Mouse (Mus musculus) lung, embryonic 16.5 days (tissue): Measurements from ENCODE around the gene Slc25a16. TPM values are rescaled to one million over a fixed set of nuclear protein-coding genes. Genes with fewer than 3 reads are reported as not detected.
"Not testable (repeated sequence)": the region's sequence is repeated elsewhere in the genome, so short reads cannot be mapped to it uniquely, and the experiment has no call there.

Experiments used
- ATAC-seq: fragments of 200-750 bp; cut with Nextera tagmentation; 2 replicates; pipeline ENCODE4 v1.8.0; 2017; ENCODE audit warnings: low read depth, mild to moderate bottlenecking, moderate library complexity
- H3K27ac ChIP-seq: fragments of 300-500 bp; sonication (generic); 2 replicates; pipeline ENCODE4 v1.5.1; 2014; ENCODE audit warnings: mild to moderate bottlenecking, control low read depth, low read length
- H3K27me3 ChIP-seq: fragments of 300-500 bp; sonication (generic); 2 replicates; pipeline ENCODE4 v1.6.1; 2014; ENCODE audit warnings: low read depth, low read length, mixed read lengths; ENCODE audit not compliant: control insufficient read depth, insufficient read depth
- H3K36me3 ChIP-seq: fragments of 300-500 bp; sonication (generic); 2 replicates; pipeline ENCODE4 v1.6.1; 2014; ENCODE audit warnings: low read length; ENCODE audit not compliant: control insufficient read depth, insufficient read depth
- H3K4me1 ChIP-seq: fragments of 300-500 bp; sonication (generic); replicated peaks from 2 replicates; pipeline ENCODE4 v1.6.1; 2014; ENCODE audit warnings: low read length, mixed read lengths; ENCODE audit not compliant: control insufficient read depth, insufficient read depth
- H3K4me2 ChIP-seq: fragments of 300-500 bp; sonication (generic); 2 replicates; pipeline ENCODE4 v1.6.1; 2014; ENCODE audit warnings: low read depth, low read length, control low read depth
- H3K4me3 ChIP-seq: fragments of 300-500 bp; sonication (generic); 2 replicates; pipeline ENCODE4 v1.5.1; 2014; ENCODE audit warnings: mild to moderate bottlenecking, low read length, control low read depth
- H3K9ac ChIP-seq: fragments of 300-500 bp; sonication (generic); 2 replicates; pipeline ENCODE4 v1.6.1; 2014; ENCODE audit warnings: low read length, control low read depth
- H3K9me3 ChIP-seq: fragments of 300-500 bp; sonication (generic); 2 replicates; pipeline ENCODE4 v1.6.1; 2016; ENCODE audit warnings: low read length; ENCODE audit not compliant: control insufficient read depth
- WGBS: fragments of 180-500 bp; shearing (Covaris S2); extraction: QIAGEN DNeasy Blood & Tissue Kit; methylation state at CpG from one replicate; pipeline ENCODE4 v1.1.7; 2014; 5-methylcytosine and 5-hydroxymethylcytosine counted together
- polyA plus RNA-seq: library from polyadenylated mRNA; unstranded; fragments of >200 nt; fragmentation: Nextera tagmentation; extraction: Ambion mirVana; gene quantifications from 2 replicates; pipeline ENCODE4 v1.2.1, GENCODE M21; 2015

The Slc25a16 gene
- polyA plus RNA-seq, 1 experiment from 2014 or later: 15.7 TPM

DNA sequence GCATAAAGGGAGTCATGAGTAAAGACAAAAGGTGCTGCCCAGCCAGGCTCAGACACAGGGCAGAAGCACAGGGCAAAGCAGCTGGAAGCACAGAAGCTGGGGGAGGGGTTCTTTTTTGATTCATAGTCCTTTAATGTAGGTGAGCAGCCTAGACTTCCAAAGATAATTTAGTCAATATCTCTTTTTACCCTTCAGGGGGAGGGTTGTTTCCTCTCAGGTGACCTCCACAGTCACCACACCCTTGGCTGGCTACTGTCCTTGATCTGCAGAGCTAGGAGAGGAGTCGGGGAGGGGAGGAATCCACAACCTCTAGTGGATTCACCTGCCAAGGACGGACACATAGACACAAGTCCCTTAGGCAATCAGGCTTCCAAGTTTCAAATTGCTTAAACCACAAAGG is 22.4 kb upstream of the Slc25a16 start:
- H3K4me1 ChIP-seq: peaks cover 2% of the 10 kb centered on the region; the same call in 1 of the 2 replicates
- H3K36me3 ChIP-seq: no peaks in the 10 kb centered on the region
- H3K27me3 ChIP-seq: no peaks in the 10 kb centered on the region
- H3K4me2 ChIP-seq: no peak overlapping the region
- H3K4me3 ChIP-seq: no peak overlapping the region
- H3K9me3 ChIP-seq: no peaks in the 10 kb centered on the region
- whole genome bisulfite sequencing: 81% methylated on average over 2 of the region's 2 CpGs
- H3K9ac ChIP-seq: no peak overlapping the region
- no peak overlapping the region for H3K27ac ChIP-seq
- no peak for ATAC-seq

DNA sequence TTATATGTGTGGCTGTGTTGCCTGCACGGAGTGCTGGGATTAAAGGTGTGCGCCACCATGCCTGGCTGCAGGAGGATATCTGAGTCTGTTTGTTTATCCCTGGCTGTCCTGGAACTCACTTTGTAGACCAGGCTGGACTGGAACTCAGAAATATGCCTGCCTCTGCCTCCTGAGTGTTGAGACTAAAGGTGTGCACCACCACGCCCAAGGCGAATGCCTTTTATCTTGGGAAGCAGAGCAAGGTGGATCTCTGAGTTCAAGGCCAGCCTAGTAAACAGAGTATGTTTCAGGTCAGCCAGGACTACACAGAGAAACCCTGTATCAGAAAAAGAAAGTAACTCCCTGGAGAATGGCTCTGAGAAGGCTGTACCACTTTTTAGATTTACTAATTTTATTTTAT is 20.3 kb upstream of the Slc25a16 start:
- H3K4me1 ChIP-seq: peaks cover 2% of the 10 kb centered on the region; the same call in 1 of the 2 replicates
- WGBS: 94% methylated on average over 4 of the region's 4 CpGs
- H3K9me3 ChIP-seq: no peaks in the 10 kb centered on the region
- ATAC-seq: no peak
- H3K9ac ChIP-seq: no peak overlapping the region
- no peak overlapping the region for H3K4me3 ChIP-seq
- no peak overlapping the region for H3K27ac ChIP-seq
- H3K36me3 ChIP-seq: no peaks in the 10 kb centered on the region
- no peaks in the 10 kb centered on the region for H3K27me3 ChIP-seq
- no peak overlapping the region for H3K4me2 ChIP-seq

DNA sequence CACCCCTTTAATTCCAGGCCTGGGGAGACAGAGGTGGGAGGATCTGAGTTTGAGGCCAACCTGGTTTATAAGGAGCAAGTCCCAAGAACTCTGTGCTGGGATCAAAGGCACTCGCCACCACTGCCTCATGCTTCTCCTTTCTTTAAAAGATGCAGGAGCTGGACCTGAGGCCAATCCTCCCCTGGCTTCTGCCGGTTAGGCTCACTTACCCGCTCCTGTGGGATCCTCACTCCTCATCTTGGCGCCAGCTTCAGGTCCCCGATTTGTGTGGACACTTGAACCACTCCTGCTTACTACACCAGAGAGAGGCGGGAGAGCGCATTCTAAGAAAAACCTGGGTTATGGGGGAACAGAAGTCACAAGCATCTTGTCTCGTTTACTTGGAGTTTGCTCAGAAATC is 18.6 kb upstream of the Slc25a16 start:
- Histone ChIP-seq H3K4me3 (no peak overlapping the region), H3K9ac (no peak overlapping the region), H3K4me1 (peaks cover 2% of the 10 kb centered on the region; the same call in 1 of the 2 replicates), H3K9me3 (no peaks in the 10 kb centered on the region), H3K27me3 (no peaks in the 10 kb centered on the region), H3K36me3 (no peaks in the 10 kb centered on the region), H3K27ac (no peak overlapping the region), H3K4me2 (no peak overlapping the region)
- 32% methylated on average over 8 of the region's 8 CpGs for WGBS
- ATAC-seq: no peak

DNA sequence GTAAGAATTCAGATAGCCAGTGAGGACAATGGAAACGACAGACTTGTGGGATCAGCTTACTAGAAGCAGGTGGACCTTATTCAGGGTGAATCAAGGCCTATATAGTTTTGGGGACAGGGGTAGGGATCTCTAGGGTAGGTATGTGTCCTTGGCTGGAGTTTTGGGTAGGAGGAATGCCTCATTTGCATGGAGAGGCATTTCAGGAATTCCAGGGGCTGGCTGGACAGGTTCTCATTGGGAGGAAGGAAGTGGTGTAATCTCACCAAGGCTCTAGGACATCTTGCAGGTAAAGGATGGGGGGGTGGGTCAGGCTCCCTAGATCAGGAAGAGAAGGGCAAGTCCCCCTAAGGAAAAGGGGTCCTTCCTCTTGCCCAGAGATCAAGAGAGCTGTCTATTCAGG is 17.6 kb upstream of the Slc25a16 start:
- Histone ChIP-seq H3K4me3 (no peak overlapping the region), H3K9me3 (no peaks in the 10 kb centered on the region), H3K4me2 (no peak overlapping the region), H3K4me1 (peaks cover 2% of the 10 kb centered on the region; the same call in 1 of the 2 replicates), H3K36me3 (no peaks in the 10 kb centered on the region), H3K27ac (no peak overlapping the region), H3K27me3 (no peaks in the 10 kb centered on the region), H3K9ac (no peak overlapping the region)
- 23% methylated on average over 1 of the region's 1 CpGs for WGBS
- ATAC-seq: no peak

DNA sequence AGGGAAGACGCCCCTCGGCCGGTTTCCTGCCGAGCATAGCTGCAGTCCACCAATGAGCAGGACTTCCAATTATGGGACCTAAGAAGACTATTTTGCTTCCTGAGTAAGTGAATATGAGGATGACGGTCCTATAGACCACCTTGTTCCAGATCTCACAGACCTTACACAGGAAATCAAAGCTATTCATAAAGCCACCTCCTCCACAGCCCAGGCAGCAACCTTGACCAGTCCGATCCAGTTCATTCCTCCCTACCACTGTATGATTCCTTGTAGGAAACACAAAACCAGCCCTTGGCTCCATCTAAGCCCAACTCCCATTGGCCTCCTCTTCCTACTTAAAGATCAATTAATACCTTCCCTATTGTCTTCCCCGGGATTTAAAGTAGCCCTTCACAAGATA is 14.1 kb upstream of the Slc25a16 start:
- Histone ChIP-seq H3K27ac (no peak overlapping the region), H3K9ac (no peak overlapping the region), H3K4me3 (no peak overlapping the region), H3K27me3 (no peaks in the 10 kb centered on the region), H3K4me2 (no peak overlapping the region), H3K4me1 (peaks cover 2% of the 10 kb centered on the region; the same call in 1 of the 2 replicates), H3K36me3 (no peaks in the 10 kb centered on the region), H3K9me3 (no peaks in the 10 kb centered on the region)
- WGBS: 85% methylated on average over 7 of the region's 7 CpGs
- no peak for ATAC-seq

DNA sequence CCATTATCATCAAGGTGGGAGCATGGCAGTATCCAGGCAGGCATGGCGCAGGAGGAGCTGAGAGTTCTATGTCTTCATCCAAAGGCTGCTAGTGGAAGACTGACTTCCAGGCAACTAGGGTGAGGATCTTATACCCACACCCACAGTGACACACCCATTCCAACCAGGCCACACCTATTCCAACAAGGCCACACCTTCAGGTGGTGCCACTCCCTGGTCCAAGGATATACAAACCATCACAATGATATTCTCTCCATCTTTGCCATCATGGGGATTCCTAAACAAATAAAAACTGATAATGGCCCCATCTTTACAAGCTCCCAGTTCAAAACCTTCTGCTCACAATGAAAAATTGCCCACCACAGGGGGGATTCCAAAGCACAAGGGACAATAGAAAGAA is 11.5 kb upstream of the Slc25a16 start, which contains the start of gene Tet1:
TSS of gene Tet1 (minus strand) at position 101 of the 400 bp plus-strand sequence.
- H3K27me3 ChIP-seq, H3K36me3 ChIP-seq, H3K4me1 ChIP-seq, H3K9ac ChIP-seq, ATAC-seq, H3K9me3 ChIP-seq, H3K27ac ChIP-seq, H3K4me3 ChIP-seq, H3K4me2 ChIP-seq: not testable (repeated sequence)
- WGBS: no CpG with 5 or more reads among the region's 1 CpGs

DNA sequence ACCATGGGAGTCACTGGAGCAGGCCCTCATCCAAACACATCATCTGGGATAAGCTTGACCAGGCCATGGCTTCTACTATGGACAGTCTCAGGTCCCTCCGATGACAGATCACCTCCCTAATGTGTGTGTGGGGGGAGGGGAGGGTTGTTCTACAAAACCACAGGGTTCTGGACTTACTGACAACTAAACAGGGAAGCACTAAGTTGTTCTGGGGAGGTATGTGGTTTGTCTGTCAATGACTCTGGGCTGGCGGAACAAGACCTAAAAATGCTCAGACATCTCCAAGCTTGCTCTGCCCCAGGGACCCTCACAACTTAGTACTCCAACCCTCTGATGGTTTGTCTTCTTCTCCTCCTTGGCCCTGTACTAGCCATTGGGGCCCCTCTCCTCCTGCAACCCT is 9.3 kb upstream of the Slc25a16 start:
- Histone ChIP-seq H3K4me3 (no peak overlapping the region), H3K27me3 (no peaks in the 10 kb centered on the region), H3K9ac (no peak overlapping the region), H3K36me3 (no peaks in the 10 kb centered on the region), H3K9me3 (no peaks in the 10 kb centered on the region), H3K27ac (no peak overlapping the region), H3K4me2 (no peak overlapping the region), H3K4me1 (no peaks in the 10 kb centered on the region)
- ATAC-seq: no peak
- 85% methylated on average over 2 of the region's 2 CpGs for WGBS

DNA sequence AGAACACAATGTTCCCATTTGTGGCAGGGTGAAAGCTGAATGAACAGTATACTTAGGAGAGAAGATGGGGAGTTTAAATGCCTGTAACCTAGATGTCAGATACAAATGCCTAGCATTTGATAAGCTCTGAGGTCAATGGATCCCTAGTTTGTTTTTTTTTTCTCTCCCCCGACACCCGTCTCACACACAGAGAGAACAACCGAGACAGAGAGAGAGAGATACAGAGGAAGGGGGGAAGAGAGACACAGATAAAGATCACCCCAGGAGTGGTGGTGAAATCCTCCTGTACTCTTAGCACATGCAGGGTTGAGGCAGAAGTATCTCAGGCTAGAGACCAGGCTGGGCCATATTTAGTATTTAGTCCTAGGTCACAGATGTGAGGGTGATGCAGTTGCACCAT is 1.4 kb upstream of the Slc25a16 start:
- Histone ChIP-seq H3K4me1 (peaks cover 9% of the 10 kb centered on the region), H3K4me2 (no peak overlapping the region), H3K9me3 (no peaks in the 10 kb centered on the region), H3K36me3 (no peaks in the 10 kb centered on the region), H3K27me3 (no peaks in the 10 kb centered on the region), H3K4me3 (no peak overlapping the region), H3K9ac (no peak overlapping the region), H3K27ac (no peak overlapping the region)
- no peak for ATAC-seq
- 67% methylated on average over 3 of the region's 3 CpGs for WGBS

DNA sequence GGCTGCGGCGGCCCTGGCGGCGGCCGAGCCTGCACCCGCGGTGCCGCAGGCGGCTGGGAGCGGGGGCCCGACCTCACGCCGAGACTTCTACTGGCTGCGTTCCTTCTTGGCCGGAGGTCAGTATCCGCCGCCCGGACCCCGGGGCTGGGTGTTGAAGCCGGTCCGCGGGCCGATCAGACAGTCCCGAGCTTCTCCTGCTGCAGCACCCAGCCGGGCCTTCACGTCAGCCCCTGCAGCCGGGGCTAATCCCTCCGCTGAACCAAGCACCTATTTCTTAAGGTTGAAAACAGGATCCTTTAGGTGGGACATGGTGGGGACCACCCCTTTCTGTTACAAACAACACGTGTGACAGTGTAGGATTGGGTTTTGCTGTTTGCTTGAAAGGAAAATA is 328 bp downstream of the Slc25a16 start:
- 3% methylated on average over 20 of the region's 29 CpGs for WGBS
- H3K27me3 ChIP-seq: no peaks in the 10 kb centered on the region
- H3K9me3 ChIP-seq: no peaks in the 10 kb centered on the region
- peaks cover 9% of the 10 kb centered on the region for H3K4me1 ChIP-seq
- peak overlapping the region; percentile 90 for H3K27ac ChIP-seq
- peak overlapping the region; percentile 96 for H3K9ac ChIP-seq
- peak overlapping the region; percentile 99 for H3K4me3 ChIP-seq
- H3K36me3 ChIP-seq: no peaks in the 10 kb centered on the region
- ATAC-seq: peak; percentile 71
- H3K4me2 ChIP-seq: peak overlapping the region; percentile 90

DNA sequence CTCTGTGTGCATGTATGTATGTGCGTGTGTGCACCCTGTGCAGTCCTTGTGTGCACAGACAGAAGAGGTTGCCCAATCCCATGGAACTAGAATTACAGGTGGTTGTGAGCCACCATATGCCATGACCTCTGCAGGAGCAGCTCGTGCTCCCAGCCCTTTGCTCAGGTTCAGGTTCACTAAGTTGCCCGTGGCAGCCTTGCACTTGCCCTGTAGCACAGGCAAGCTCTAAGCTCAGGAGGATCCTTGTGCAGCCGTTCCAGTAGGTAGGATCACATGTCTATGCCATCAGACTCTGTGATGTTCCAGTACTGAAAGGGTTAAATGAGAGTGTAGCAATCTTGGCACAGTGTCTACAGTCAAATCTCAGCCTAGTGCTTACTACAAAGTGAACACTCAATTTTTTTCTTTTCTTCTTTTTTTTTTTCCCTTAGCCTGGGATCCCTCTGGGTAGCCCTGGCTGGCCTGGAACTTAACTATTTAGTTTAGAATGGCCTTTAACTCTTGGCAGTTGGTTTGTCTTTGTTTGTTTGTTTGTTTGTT is 3.7 kb downstream of the Slc25a16 start:
- Histone ChIP-seq H3K27ac (no peak overlapping the region), H3K27me3 (no peaks in the 10 kb centered on the region), H3K36me3 (peaks cover 6% of the 10 kb centered on the region), H3K4me2 (no peak overlapping the region), H3K4me3 (no peak overlapping the region), H3K9ac (no peak overlapping the region), H3K9me3 (no peaks in the 10 kb centered on the region), H3K4me1 (peaks cover 9% of the 10 kb centered on the region)
- WGBS: 80% methylated on average over 4 of the region's 4 CpGs
- ATAC-seq: no peak
